Mouse (Mus musculus) MEL (cell line): ENCODE data around the gene Tpsb2.

Source experiments
- CTCF ChIP-seq, 3 experiments: IDR thresholded peaks in 2 of 3; conservative IDR thresholded peaks in 1 of 3; 2 replicates each; pipeline ENCODE4 v1.5.1; 2011 to 2012; ENCODE audit warnings: low read length in 3 of 3, low read depth in 2 of 3, mild to moderate bottlenecking in 2 of 3, improper control_type of control experiment in 1 of 3, inconsistent platforms in 1 of 3, mixed read lengths in 1 of 3, moderate library complexity in 1 of 3; ENCODE audit not compliant: control insufficient read depth in 1 of 3, insufficient read depth in 1 of 3, poor library complexity in 1 of 3, severe bottlenecking in 1 of 3
- E2F4 ChIP-seq: IDR thresholded peaks from 2 replicates; pipeline ENCODE4 v1.6.1; 2011; ENCODE audit warnings: low read depth, low read length, improper control_type of control experiment, borderline replicate concordance
- EP300 ChIP-seq, 2 experiments: IDR thresholded peaks; 2 replicates each; pipeline ENCODE4 v1.6.1; 2011; ENCODE audit warnings: improper control_type of control experiment in 2 of 2, low read length in 2 of 2, low read depth in 1 of 2, mild to moderate bottlenecking in 1 of 2
- ETS1 ChIP-seq: IDR thresholded peaks from 2 replicates; pipeline ENCODE4 v1.6.1; 2012; ENCODE audit warnings: low read depth, mild to moderate bottlenecking, inconsistent platforms, low read length, improper control_type of control experiment, moderate library complexity
- GATA1 ChIP-seq: IDR thresholded peaks from 2 replicates; pipeline ENCODE4 v1.6.1; 2011; ENCODE audit warnings: low read depth, low read length, improper control_type of control experiment
- MYC ChIP-seq: IDR thresholded peaks from 2 replicates; pipeline ENCODE4 v1.6.1; 2011; ENCODE audit warnings: low read depth, mild to moderate bottlenecking, low read length, improper control_type of control experiment, moderate library complexity
- POLR2A ChIP-seq, 2 experiments: IDR thresholded peaks; 2 replicates each; pipeline ENCODE4 v1.6.1; 2011 to 2012; ENCODE audit warnings: low read length in 2 of 2, mild to moderate bottlenecking in 2 of 2, control low read depth in 1 of 2, improper control_type of control experiment in 1 of 2, low read depth in 1 of 2, moderate library complexity in 1 of 2; ENCODE audit not compliant: control insufficient read depth in 1 of 2, insufficient read depth in 1 of 2, poor library complexity in 1 of 2
- TAL1 ChIP-seq: IDR thresholded peaks from 2 replicates; pipeline ENCODE4 v1.6.1; 2012; ENCODE audit warnings: mild to moderate bottlenecking, inconsistent platforms, low read length, moderate library complexity, mixed read lengths
- ZMIZ1 ChIP-seq: IDR thresholded peaks from 2 replicates; pipeline ENCODE4 v1.6.1; 2012; ENCODE audit warnings: low read depth, mild to moderate bottlenecking, inconsistent platforms, low read length, improper control_type of control experiment, moderate library complexity

- no peak for TF ChIP-seq ZMIZ1
- peak; percentile 83 to 98 (median 87) for TF ChIP-seq CTCF (IDR thresholded peaks at IDR 0.05 in 2 of 3, conservative IDR thresholded peaks at IDR 0.05 in 1 of 3; ENCODE audit: control insufficient read depth in 1 of 3, insufficient read depth in 1 of 3, low read depth in 2 of 3, low read length in 3 of 3, poor library complexity in 1 of 3, severe bottlenecking in 1 of 3)
- TF ChIP-seq E2F4, result no peak
- TF ChIP-seq GATA1, result no peak
- no peak for TF ChIP-seq ETS1
- TF ChIP-seq TAL1, result no peak
- no peak for TF ChIP-seq POLR2A (IDR thresholded peaks at IDR 0.05; ENCODE audit: control insufficient read depth in 1 of 2, insufficient read depth in 1 of 2, low read depth in 1 of 2, low read length in 2 of 2, poor library complexity in 1 of 2)
- TF ChIP-seq EP300 (IDR thresholded peaks at IDR 0.05; ENCODE audit: low read depth in 1 of 2, low read length in 2 of 2), result no peak
- TF ChIP-seq MYC, result no peak
Observed at GRCm38 (mm10) chr17:25397804-25398519, 31.9 kb downstream of the Tpsb2 start.
